Comparison of ENCODE assay signal across 25 mouse cellular contexts in genomic region chr14:23451681-23452080, GRCm38 (mm10).
"Had no signal": no experiment of that assay in that cellular context is flagged by ENCODE, and none has a peak within 500 bp of the region (broad histone marks: within the 10 kb centered on the region; RNA-seq: fewer than 3 reads in every experiment).

No protein-coding gene starts in this region.

- H3K9ac ChIP-seq: heart, embryonic 12.5 days; hindbrain, embryonic 13.5 days; hindbrain, embryonic 15.5 days; liver, embryonic 13.5 days; liver, embryonic 15.5 days; liver, postnatal 0 days had no signal

- H3K27me3 ChIP-seq: heart, embryonic 12.5 days; hindbrain, embryonic 13.5 days; hindbrain, embryonic 15.5 days; liver, embryonic 13.5 days; liver, embryonic 15.5 days had no signal

- H3K4me1 ChIP-seq: heart, embryonic 10.5 days; heart, embryonic 12.5 days; hindbrain, embryonic 10.5 days; hindbrain, embryonic 15.5 days; liver, embryonic 13.5 days; liver, embryonic 15.5 days had no signal

- DNase-seq: gastrocnemius, postnatal 14 days; gastrocnemius, postnatal 36 days; heart, adult 11 months; heart, postnatal 10 days; heart, postnatal 4 days; kidney, adult 11 months; kidney, adult 2 months; kidney, adult 9 months; kidney, postnatal 10 days; kidney, postnatal 25 days; layer of hippocampus, adult 9-11 months; layer of hippocampus, postnatal 36 days; left cerebral cortex, postnatal 4 days; liver; liver, embryonic 13.5 days; liver, postnatal 0 days had no signal

- ATAC-seq: hindbrain, postnatal 0 days; intestine, embryonic 16.5 days; liver, postnatal 0 days had no signal

- H3K4me3 ChIP-seq: heart, embryonic 10.5 days; heart, embryonic 12.5 days; hindbrain, embryonic 10.5 days; hindbrain, embryonic 13.5 days; hindbrain, embryonic 15.5 days; liver, embryonic 13.5 days; liver, embryonic 15.5 days had no signal

- H3K9me3 ChIP-seq: heart, embryonic 10.5 days; heart, embryonic 12.5 days; hindbrain, embryonic 10.5 days; hindbrain, embryonic 13.5 days; hindbrain, embryonic 15.5 days; liver, embryonic 13.5 days; liver, embryonic 15.5 days had no signal

- H3K4me2 ChIP-seq: heart, embryonic 12.5 days; hindbrain, embryonic 13.5 days; hindbrain, embryonic 15.5 days; liver, embryonic 11.5 days; liver, embryonic 13.5 days; liver, embryonic 15.5 days had no signal

- H3K27ac ChIP-seq: heart, embryonic 10.5 days; hindbrain, embryonic 10.5 days; hindbrain, embryonic 15.5 days; hindbrain, postnatal 0 days; liver, embryonic 13.5 days; liver, embryonic 15.5 days had no signal

- H3K36me3 ChIP-seq: heart, embryonic 10.5 days; heart, embryonic 12.5 days; hindbrain, embryonic 10.5 days; hindbrain, embryonic 13.5 days; hindbrain, embryonic 15.5 days; liver, embryonic 13.5 days; liver, embryonic 15.5 days had no signal
